Mouse (Mus musculus) brown adipose tissue, adult 24 weeks (tissue): ENCODE data around the gene Clnk. TPM values are rescaled to one million over a fixed set of nuclear protein-coding genes. Genes with fewer than 3 reads are reported as not detected.

ENCODE experiments used
- H3K27ac ChIP-seq: fragments of 200-500 bp; replicated peaks from 2 replicates; pipeline ENCODE4 v1.5.1; 2012; ENCODE audit warnings: low read depth, mild to moderate bottlenecking, low read length
- H3K4me1 ChIP-seq: fragments of 200-500 bp; 2 replicates; pipeline ENCODE4 v1.6.1; 2012; ENCODE audit warnings: low read length, mixed read lengths; ENCODE audit not compliant: control insufficient read depth, insufficient read depth, insufficient read length
- H3K4me3 ChIP-seq: fragments of 200-500 bp; 2 replicates; pipeline ENCODE4 v1.5.1; 2012; ENCODE audit warnings: low read depth, mild to moderate bottlenecking, low read length, moderate library complexity; ENCODE audit not compliant: insufficient read depth
- polyA plus RNA-seq: library from polyadenylated mRNA; stranded (reverse); fragments of >200 nt; gene quantifications from 2 replicates; pipeline ENCODE4 v1.2.4, GENCODE M21; 2012; ENCODE audit not compliant: missing spikeins, insufficient read depth, insufficient read length

Gene Clnk
- polyA plus RNA-seq, 1 experiment: not detected

DNA sequence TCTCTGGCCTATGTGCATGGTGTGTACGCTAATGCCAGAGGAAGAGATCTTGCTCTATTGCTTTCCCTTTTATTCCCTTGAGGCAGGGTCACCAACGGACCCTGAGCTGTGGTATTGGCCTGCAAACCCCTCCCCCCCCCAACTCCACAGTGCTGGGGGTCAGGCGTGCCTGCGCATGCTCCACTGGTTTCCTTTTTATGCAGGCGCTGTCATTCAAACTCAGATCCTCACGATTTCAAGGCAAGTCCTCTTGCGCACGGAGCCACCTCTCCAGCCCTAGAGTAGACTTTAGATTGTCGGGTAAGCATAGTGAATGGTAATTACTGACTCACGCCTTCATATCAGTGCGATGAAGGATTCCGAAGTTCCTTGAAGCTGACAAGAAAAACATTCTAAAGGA, 6.1 kb downstream of the Clnk start:
- Histone ChIP-seq H3K27ac (no peak overlapping the region), H3K4me1 (no peaks in the 10 kb centered on the region), H3K4me3 (no peak overlapping the region)

DNA sequence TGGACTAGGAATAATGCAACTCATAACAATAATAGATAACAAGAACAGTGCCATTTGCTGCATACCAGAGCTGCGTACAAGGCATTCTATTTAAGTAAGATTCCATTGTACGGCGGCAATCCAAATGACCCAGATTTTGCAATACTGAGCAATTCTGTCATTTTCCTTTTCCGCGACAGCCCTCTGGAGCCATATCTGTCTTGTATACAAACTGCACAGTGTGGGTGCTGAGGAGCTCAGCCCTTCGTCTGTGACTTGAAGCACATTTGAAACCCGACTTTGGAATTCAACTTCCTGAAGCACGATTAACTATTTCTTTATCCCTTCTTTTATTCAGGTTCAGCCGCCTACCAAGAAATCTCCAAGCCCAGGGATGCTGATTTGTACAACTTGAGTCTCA, 6.6 kb downstream of the Clnk start:
- no peaks in the 10 kb centered on the region for H3K4me1 ChIP-seq
- H3K27ac ChIP-seq: no peak overlapping the region
- H3K4me3 ChIP-seq: no peak overlapping the region

DNA sequence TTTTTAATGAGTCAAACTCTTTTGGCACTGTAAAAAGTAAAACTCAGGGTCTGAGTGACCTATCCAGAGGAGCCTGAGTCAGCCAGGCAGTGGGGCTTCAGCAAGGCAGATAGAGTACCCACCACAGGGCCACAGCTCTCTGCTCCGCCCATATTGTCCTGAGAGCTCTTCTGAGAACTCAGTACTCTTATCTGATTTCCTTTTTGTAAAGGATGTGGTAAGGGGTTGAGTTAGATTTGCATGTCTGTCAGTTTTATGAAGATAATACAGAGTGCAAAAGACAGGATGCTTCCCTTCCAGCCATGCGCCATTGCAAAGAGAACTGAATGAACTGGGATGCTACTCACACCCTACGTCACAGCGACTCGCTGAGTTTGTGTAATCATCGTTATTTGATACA, 12.0 kb downstream of the Clnk start:
- Histone ChIP-seq H3K27ac (no peak overlapping the region), H3K4me3 (no peak overlapping the region), H3K4me1 (no peaks in the 10 kb centered on the region)

- Histone ChIP-seq H3K4me1 (no peaks in the 10 kb centered on the region), H3K4me3 (no peak overlapping the region), H3K27ac (no peak overlapping the region)
These were observed 13.6 kb downstream of the Clnk start for GRCm38 (mm10) chr5:38863029-38863428.

- Histone ChIP-seq H3K4me1 (no peaks in the 10 kb centered on the region), H3K27ac (no peak overlapping the region), H3K4me3 (no peak overlapping the region)
These were observed 14.2 kb downstream of the Clnk start for GRCm38 (mm10) chr5:38862288-38862985.

DNA sequence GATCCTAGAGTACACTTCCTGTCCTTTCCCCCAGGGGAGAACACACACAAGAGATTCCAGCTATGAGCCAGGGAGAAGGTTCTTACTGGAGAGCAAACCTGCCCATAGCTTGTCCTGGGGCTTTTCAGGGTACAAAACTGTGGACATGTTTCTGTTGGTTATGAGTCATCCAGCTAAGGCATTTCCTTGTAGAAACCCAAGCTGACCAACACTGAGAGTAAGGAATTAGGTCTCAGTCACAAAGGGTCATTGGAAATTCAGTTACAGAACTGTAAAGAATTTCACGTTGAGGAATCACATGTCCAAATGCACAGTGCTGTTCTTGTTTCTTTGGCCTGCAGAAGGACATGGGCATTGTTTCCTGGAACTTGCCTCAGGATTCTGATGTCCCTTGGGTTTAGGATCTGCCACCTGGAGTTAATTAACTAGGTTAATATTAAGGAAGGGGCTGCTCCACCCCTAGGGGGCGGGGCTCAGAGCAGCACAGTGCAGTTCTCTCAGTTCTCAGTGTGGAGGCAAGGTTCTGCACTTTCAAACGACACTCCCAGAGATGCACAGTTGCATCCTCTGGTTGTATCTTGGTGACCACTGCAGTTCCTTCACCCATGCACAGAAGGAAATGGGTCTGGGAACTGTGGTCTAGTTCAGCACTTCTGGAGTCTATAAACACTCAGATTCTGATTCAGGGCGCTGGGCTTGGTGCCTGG, 18.4 kb downstream of the Clnk start:
- no peak overlapping the region for H3K27ac ChIP-seq

DNA sequence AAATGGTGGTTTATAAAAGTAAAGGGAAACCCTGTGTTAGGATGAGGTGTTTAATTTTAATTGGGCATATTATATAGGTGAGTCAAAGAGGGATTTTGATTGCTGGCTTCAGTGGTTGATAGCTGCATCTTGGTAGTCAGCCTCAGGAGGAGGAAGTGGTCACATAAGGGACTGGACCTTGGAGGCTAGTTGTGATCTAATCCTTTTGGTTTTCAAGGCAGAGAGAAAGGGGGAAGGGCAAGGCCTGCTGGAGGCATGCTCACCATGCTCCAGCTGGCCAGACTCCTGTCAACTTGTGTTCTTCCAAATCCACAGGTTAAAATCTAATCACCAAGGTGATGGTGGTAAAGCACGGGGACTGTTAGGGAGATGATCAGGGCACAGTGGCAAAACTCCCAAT, 19.0 kb downstream of the Clnk start:
- no peaks in the 10 kb centered on the region for H3K4me1 ChIP-seq
- no peak overlapping the region for H3K4me3 ChIP-seq
- H3K27ac ChIP-seq: no peak overlapping the region

More for the DNA sequence above, 18.4 kb downstream of the Clnk start:
- H3K4me3 ChIP-seq: no peak overlapping the region
- no peaks in the 10 kb centered on the region for H3K4me1 ChIP-seq

GRCm38 (mm10) chr5:38850171-38850570, 26.4 kb downstream of the Clnk start:
- H3K4me1 ChIP-seq: no peaks in the 10 kb centered on the region
- no peak overlapping the region for H3K27ac ChIP-seq
- H3K4me3 ChIP-seq: no peak overlapping the region

DNA sequence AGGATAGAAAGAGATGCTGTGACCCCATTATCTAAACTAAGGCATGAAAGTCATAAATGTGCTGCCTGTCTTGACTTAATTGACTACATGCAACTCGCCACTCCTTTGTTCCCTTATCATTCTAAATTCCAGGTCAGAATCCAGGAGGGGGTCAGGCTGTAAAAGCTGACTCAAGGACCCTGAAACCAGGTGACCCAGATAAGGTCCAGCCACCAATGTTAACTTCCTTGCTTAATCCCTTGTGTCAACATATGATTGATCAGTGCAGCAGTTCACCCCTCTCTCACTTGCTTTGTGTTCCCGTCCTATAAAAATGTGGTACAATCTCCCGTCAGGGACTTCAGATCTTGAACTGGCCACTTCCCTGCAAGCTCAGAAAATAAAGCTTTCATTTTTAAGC, 31.1 kb downstream of the Clnk start:
- no peak overlapping the region for H3K27ac ChIP-seq
- no peaks in the 10 kb centered on the region for H3K4me1 ChIP-seq
- H3K4me3 ChIP-seq: no peak overlapping the region

GRCm38 (mm10) chr5:38844312-38844711, 32.3 kb downstream of the Clnk start:
- Histone ChIP-seq H3K27ac (no peak overlapping the region), H3K4me1 (no peaks in the 10 kb centered on the region), H3K4me3 (no peak overlapping the region)

DNA sequence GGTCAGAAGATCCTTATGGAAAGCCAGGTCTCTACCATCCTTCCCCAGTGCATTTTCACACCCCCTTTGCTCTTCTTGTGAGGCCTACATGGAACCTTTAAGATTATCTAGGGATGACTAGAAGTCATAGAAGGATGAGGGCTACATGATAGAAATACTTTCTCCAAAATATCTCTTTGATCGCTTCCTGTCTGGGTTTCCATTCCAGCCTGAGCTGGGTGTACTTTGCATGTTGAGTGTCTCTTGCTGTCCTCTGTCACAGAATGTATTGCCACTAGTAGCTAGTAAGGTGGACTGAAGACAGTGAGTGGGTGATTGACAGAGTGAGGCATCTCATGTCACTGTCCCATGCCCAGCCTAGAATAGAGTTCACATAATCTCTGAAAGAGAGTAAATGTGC, 36.6 kb downstream of the Clnk start:
- no peak overlapping the region for H3K27ac ChIP-seq
- no peaks in the 10 kb centered on the region for H3K4me1 ChIP-seq
- no peak overlapping the region for H3K4me3 ChIP-seq

GRCm38 (mm10) chr5:38827310-38827709, 49.3 kb downstream of the Clnk start:
- Histone ChIP-seq H3K4me1 (no peaks in the 10 kb centered on the region), H3K4me3 (no peak overlapping the region), H3K27ac (no peak overlapping the region)

DNA sequence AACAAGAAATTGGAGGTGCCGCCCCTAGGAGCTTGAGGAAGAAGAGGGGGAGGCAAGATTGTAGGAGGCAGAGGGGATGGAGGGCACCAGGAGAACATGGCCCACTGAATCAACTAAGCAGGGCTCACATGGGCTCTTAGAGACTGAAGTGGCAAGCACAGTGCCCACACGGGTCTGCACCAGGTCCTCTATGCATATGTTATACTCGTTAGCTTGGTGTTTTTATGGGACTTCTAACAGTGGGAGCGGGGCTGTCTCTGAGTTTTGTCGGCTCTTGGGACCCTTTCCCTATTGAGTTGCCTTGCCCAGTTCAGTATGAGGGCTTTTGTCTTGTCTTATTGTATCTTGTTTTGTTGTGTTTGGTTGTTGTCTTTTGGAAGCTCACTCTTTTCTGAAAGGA, 50.0 kb downstream of the Clnk start:
- H3K4me3 ChIP-seq: no peak overlapping the region
- H3K4me1 ChIP-seq: no peaks in the 10 kb centered on the region
- no peak overlapping the region for H3K27ac ChIP-seq

DNA sequence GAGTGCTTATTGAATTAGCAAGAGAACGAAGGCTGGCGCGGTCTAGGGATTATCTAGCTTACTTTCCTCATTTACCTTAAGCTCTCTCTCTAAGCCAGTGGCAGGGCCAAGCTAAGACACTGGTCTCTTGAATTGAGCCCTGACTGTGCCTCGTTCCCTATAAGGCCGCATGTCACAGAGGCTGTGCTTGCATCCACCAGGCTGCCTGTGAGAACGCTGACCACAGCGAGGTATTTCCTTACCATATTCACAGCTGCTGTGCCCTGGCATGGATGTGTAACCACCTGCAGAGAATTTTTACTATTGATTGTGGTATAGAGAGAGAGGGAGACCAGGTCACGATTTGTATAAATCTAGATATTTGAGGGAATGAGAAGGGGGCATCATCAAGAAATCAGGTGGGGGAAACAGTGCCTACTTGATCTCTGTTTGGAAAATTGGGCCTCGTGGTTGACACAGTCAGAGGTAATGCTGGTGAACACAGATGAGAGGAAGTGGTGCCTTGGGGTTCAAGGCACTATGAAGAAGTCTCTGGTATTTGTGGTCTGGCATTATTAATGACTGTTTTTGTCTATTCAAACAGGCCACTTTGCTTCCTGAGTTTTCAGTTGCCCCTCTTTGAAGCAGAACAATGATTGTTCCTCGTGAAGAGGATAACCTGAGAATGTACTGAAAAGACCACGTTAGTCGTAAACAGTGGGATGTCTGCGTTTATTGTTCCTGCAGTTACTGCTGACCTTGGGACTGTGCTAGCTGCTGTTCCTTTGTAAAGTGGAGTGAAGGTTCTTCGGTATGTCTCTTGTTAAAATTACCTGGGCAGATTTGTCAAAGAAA, 52.3 kb downstream of the Clnk start:
- Histone ChIP-seq H3K27ac (no peak overlapping the region), H3K4me1 (no peaks in the 10 kb centered on the region)

DNA sequence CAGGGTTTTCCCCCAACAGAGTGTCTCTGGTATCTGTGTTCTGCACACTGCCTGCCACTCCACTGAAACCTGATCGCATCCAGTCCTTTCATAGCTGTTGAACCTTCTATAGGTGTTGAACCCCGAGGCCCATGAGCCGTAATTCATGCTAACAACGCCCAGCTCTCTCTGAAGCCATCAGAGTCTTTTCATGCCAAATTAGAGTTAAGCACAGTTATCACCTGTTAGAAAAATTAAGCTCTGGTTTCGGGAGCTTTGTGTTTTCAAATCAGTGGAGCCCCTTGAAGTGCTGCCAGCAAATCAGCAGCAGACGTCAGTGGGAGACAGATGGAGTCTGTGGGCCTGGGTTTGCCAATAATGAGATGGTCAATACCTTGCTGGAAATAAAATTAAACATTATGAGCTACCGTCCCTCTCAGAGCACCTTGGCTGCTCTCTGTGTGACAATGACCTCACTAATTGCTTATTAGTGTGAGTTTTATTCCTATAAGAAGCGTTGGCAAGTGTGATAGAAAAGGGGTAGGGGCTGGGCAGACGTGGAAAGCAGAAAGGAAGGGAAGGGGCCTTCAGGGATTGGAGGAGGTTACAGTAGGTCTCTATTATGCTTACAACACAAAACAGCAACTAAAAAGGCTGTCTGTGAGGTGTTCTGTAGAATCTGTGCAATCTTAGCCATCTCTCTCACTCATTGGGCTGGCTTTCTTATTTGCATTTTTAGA, 63.1 kb downstream of the Clnk start:
- Histone ChIP-seq H3K27ac (no peak overlapping the region), H3K4me1 (no peaks in the 10 kb centered on the region), H3K4me3 (no peak overlapping the region)

More for the DNA sequence above, 52.3 kb downstream of the Clnk start:
- no peak overlapping the region for H3K4me3 ChIP-seq
